ENCODE assay signal across 8 mouse cellular contexts in the genomic region with DNA sequence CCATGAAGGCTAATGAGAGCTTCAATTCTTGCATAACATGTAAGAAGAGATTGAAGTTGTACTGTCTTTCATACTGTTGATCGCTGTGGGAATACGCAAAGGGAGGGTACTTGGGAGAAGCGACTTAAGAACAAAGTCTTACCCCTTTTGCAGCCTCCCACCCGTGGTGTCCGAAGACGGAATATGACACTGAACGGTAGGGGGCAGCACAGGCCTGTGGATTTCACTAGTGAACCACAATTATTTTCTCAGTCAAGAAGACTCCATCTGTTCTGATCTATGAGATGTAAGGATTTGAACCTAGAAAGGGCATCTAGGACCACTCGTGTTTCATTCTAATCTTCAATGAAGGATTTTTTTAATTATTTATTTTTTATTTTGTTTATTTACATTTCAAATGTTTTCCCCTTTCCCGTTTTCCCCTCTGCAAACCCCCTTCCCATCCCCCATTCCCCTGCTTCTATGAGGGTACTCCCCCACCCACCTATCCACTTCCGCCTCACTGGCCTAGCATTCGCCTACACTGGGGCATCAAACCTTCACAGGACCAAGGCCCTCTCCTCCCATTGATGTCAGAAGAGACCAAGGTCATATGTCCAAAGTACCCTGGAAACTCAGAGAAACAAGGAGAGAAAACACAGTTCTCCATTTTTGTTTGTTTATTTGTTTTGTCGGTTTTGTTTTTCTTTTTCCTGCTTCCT. TPM values are rescaled to one million over a fixed set of nuclear protein-coding genes. Genes with fewer than 3 reads are reported as not detected.
DNase-seq lines count a peak whose midpoint lies in the region; ATAC-seq lines count a peak whose summit lies in the region.

No protein-coding gene starts in this region.

- 38% methylated on average over 12 of the region's 12 CpGs for WGBS in forebrain, embryonic 15.5 days
- 49% methylated on average over 12 of the region's 12 CpGs for WGBS in hindbrain, embryonic 14.5 days

- peak; percentile 45; the same call in 1 of the 2 replicates for ATAC-seq in cerebellum, adult (ENCODE audit: insufficient number of reproducible peaks, low FRiP score, low TSS enrichment)
- peak; percentile 87 for ATAC-seq in forebrain, embryonic 15.5 days (replicated peaks)
- peak; percentile 64; the same call in 1 of the 2 replicates for ATAC-seq in hindbrain, embryonic 14.5 days (ENCODE audit: low FRiP score)

- no peak overlapping the region for H3K27ac ChIP-seq in forebrain, embryonic 15.5 days (replicated peaks)
- H3K27ac ChIP-seq in hindbrain, embryonic 14.5 days: no peak overlapping the region

- no peak overlapping the region for H3K9ac ChIP-seq in forebrain, embryonic 15.5 days (replicated peaks)
- H3K9ac ChIP-seq in hindbrain, embryonic 14.5 days: no peak overlapping the region

- H3K9me3 ChIP-seq in forebrain, embryonic 15.5 days: no peaks in the 10 kb centered on the region
- H3K9me3 ChIP-seq in hindbrain, embryonic 14.5 days (ENCODE audit: control insufficient read depth, low read length): no peaks in the 10 kb centered on the region

- peak; percentile 87 for DNase-seq in NIH3T3 (ENCODE audit: low read depth)
- DNase-seq in hindbrain, embryonic 14.5 days (ENCODE audit: low spot score): peak; percentile 83
- peak; percentile 75 to 86 for DNase-seq in layer of hippocampus, postnatal 14 days (ENCODE audit: low spot score in 2 of 2)
- peak; percentile 72 to 87 for DNase-seq in lung, postnatal 4 days
- peak; percentile 14 to 63 for DNase-seq in right cerebral cortex, postnatal 36 days (ENCODE audit: low spot score in 2 of 2)
- peak; percentile 72 to 92 for DNase-seq in urinary bladder, postnatal 4 days (ENCODE audit: low spot score in 2 of 2)

- H3K4me1 ChIP-seq in forebrain, embryonic 15.5 days: no peaks in the 10 kb centered on the region
- H3K4me1 ChIP-seq in hindbrain, embryonic 14.5 days (replicated peaks; ENCODE audit: control insufficient read depth, insufficient read depth, low read length): no peaks in the 10 kb centered on the region

- H3K4me2 ChIP-seq in forebrain, embryonic 15.5 days (replicated peaks): no peak overlapping the region
- H3K4me2 ChIP-seq in hindbrain, embryonic 14.5 days (replicated peaks): no peak overlapping the region

- no peak overlapping the region for H3K4me3 ChIP-seq in forebrain, embryonic 15.5 days
- no peak overlapping the region for H3K4me3 ChIP-seq in hindbrain, embryonic 14.5 days (replicated peaks; ENCODE audit: low read length)

- H3K27me3 ChIP-seq in forebrain, embryonic 15.5 days: no peaks in the 10 kb centered on the region
- no peaks in the 10 kb centered on the region for H3K27me3 ChIP-seq in hindbrain, embryonic 14.5 days (ENCODE audit: control insufficient read depth, insufficient read depth, low read length)

- H3K36me3 ChIP-seq in forebrain, embryonic 15.5 days: no peaks in the 10 kb centered on the region
- H3K36me3 ChIP-seq in hindbrain, embryonic 14.5 days (replicated peaks; ENCODE audit: control insufficient read depth, insufficient read depth): no peaks in the 10 kb centered on the region

RNA-seq across cellular contexts. Expression of gene Plod2, which starts 42.2 kb away (rescaled TPM):
- polyA plus RNA-seq in forebrain, embryonic 15.5 days (2015; fragmentation: Nextera tagmentation; extraction: Ambion mirVana): 8.6 and 10.8 TPM in 2 replicates
- polyA plus RNA-seq in hindbrain, embryonic 14.5 days (2014; fragmentation: Nextera tagmentation; extraction: Ambion mirVana): 14.9 and 17.2 TPM in 2 replicates
- total RNA-seq in layer of hippocampus, postnatal 14 days (2021): 10 to 100 TPM; 10.1 to 11.7 TPM

RNA-seq across cellular contexts. Expression of gene Plscr4, which starts 42.7 kb away (rescaled TPM):
- 1.1 and 1.3 TPM in 2 replicates for polyA plus RNA-seq in forebrain, embryonic 15.5 days (2015; fragmentation: Nextera tagmentation; extraction: Ambion mirVana)
- 2.5 and 3.1 TPM in 2 replicates for polyA plus RNA-seq in hindbrain, embryonic 14.5 days (2014; fragmentation: Nextera tagmentation; extraction: Ambion mirVana)
- total RNA-seq in layer of hippocampus, postnatal 14 days (2021): 1 to 10 TPM; 1.7 to 1.8 TPM
